Mouse (Mus musculus): Measurements from ENCODE around the gene Zfp661.

DNA sequence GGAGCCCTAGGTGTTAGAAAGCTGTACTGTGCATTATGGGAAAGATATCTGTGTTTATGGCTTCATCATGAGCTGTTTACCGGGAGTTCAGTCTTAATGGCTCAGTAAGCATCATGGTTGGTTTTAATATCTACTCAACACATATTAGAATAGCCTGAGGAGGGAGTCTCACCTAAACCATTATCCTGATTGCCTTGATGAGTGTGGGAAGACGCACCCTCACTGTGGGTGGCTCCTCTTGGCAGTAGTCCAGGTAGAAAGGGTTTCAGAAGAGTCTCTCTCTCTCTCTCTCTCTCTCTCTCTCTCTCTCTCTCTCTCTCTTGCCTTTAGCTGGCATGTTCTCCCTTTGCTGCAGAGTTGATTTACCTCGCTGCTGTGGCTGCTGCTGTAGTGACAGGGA, 35.2 kb upstream of the Zfp661 start:
- TF ChIP-seq CTCF (IDR thresholded peaks at IDR 0.05; ENCODE audit: low read depth, low read length) (no peak), POLR2A (IDR thresholded peaks at IDR 0.05; ENCODE audit: extremely low read depth, insufficient read depth, low read length) (no peak)

Data from liver, adult 2 months (tissue).